Mouse (Mus musculus): ENCODE measurements around the gene Hsf4. TPM values are rescaled to one million over a fixed set of nuclear protein-coding genes. Genes with fewer than 3 reads are reported as not detected.

Gene Hsf4
- polyA plus RNA-seq, 1 experiment from 2014 or later, result 0.14 TPM

DNA sequence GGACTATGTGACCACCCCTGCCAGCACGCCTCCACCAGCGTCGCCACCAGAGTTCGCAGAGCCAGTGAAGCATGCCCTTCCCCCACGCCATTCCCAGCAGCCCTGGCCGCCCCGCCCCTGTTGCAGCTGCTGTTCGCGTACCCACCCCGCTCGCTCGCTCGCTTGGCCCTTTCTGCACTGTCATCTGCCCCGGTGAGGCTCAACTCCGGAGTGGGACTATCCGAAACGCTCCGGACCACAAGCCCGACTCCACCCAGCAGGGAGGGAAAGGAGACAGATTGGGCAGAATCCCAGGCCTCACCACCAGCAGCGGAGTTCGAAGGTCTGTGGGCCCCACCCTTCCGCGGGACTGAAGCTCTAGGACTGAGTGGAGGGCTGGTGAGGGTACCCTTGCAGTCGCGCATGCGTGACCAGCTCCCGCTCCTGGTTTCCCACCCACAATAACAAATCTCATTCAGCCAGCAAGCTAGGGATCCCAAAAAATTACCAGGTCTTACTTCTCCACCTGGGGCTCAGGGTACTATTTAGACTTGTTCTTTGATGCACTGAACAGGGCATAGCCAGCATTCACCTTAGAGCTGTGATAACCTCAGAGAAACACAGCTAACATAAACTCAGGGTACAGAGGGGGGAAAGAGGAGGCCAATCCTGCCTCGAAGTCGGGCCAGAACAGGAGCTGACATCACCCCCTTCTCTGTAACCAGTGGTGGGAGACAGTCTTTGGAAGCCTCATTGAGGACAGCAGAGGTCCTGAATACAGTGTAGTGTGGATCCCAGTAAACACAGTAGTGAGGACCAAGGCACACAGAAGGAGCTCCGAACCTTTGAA is 6.9 kb downstream of the Hsf4 start:
- ATAC-seq (peak; percentile 69), DNase-seq (ENCODE audit: low spot score) (peak; percentile 66)
- Histone ChIP-seq H3K4me2 (ENCODE audit: low read length) (peak overlapping the region; percentile 86), H3K36me3 (ENCODE audit: control insufficient read depth, insufficient read depth, low read length) (peaks cover 14% of the 10 kb centered on the region), H3K9ac (ENCODE audit: low read length) (peak overlapping the region; percentile 56), H3K27ac (ENCODE audit: low read depth, low read length) (no peak overlapping the region), H3K9me3 (replicated peaks; ENCODE audit: control insufficient read depth, low read length) (no peaks in the 10 kb centered on the region), H3K4me3 (ENCODE audit: low read depth, low read length) (peak overlapping the region; percentile 38), H3K27me3 (replicated peaks; ENCODE audit: control insufficient read depth, insufficient read depth, low read length) (peaks cover 77% of the 10 kb centered on the region), H3K4me1 (ENCODE audit: control insufficient read depth, insufficient read depth, low read length) (peaks cover 12% of the 10 kb centered on the region)
- WGBS, result 3% methylated on average over 30 of the region's 30 CpGs

GRCm38 (mm10) chr8:105278911-105279334 is 9.3 kb downstream of the Hsf4 start:
- WGBS, result under 1% methylated on average over 28 of the region's 28 CpGs
- Histone ChIP-seq H3K4me1 (ENCODE audit: control insufficient read depth, insufficient read depth, low read length) (peaks cover 12% of the 10 kb centered on the region), H3K36me3 (ENCODE audit: control insufficient read depth, insufficient read depth, low read length) (peaks cover 33% of the 10 kb centered on the region), H3K27me3 (replicated peaks; ENCODE audit: control insufficient read depth, insufficient read depth, low read length) (peaks cover 56% of the 10 kb centered on the region), H3K4me2 (ENCODE audit: low read length) (peak overlapping the region; percentile 52), H3K9me3 (replicated peaks; ENCODE audit: control insufficient read depth, low read length) (no peaks in the 10 kb centered on the region), H3K9ac (ENCODE audit: low read length) (peak overlapping the region; percentile 41), H3K4me3 (ENCODE audit: low read depth, low read length) (peak overlapping the region; percentile 21), H3K27ac (ENCODE audit: low read depth, low read length) (no peak overlapping the region)
- peak; percentile 83 for DNase-seq (ENCODE audit: low spot score)
- ATAC-seq, result peak; percentile 78

DNA sequence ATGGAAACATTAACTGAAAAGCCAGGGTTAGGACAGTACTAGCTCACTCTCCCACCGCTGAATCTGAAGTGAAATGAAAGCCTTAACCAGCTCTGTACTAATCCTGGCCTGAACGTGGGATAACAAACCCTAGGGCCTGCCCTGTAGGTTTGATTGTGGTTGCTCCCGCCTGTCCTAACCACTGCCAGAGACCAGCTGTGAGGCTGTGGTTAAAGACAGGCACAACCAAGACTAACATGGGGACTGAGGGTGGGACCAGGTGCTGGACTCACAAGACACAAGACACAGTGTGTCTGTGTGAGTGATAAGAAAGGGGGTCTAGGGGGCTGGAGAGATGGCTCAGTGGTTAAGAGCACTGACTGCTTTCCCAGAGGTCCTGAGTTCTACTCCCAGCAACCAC is 11.0 kb downstream of the Hsf4 start:
- H3K9me3 ChIP-seq (replicated peaks; ENCODE audit: control insufficient read depth, low read length), result no peaks in the 10 kb centered on the region
- H3K4me2 ChIP-seq (ENCODE audit: low read length), result no peak overlapping the region
- peaks cover 39% of the 10 kb centered on the region for H3K27me3 ChIP-seq (replicated peaks; ENCODE audit: control insufficient read depth, insufficient read depth, low read length)
- peaks cover 12% of the 10 kb centered on the region for H3K4me1 ChIP-seq (ENCODE audit: control insufficient read depth, insufficient read depth, low read length)
- peaks cover 42% of the 10 kb centered on the region for H3K36me3 ChIP-seq (ENCODE audit: control insufficient read depth, insufficient read depth, low read length)
- WGBS, result 74% methylated on average over 3 of the region's 3 CpGs
- no peak overlapping the region for H3K9ac ChIP-seq (ENCODE audit: low read length)
- no peak for ATAC-seq
- H3K27ac ChIP-seq (ENCODE audit: low read depth, low read length), result no peak overlapping the region
- no peak for DNase-seq (ENCODE audit: low spot score)
- H3K4me3 ChIP-seq (ENCODE audit: low read depth, low read length), result no peak overlapping the region

GRCm38 (mm10) chr8:105281821-105282220 is 12.2 kb downstream of the Hsf4 start:
- ATAC-seq (no peak), DNase-seq (ENCODE audit: low spot score) (no peak)
- Histone ChIP-seq H3K9me3 (replicated peaks; ENCODE audit: control insufficient read depth, low read length) (no peaks in the 10 kb centered on the region), H3K27ac (ENCODE audit: low read depth, low read length) (no peak overlapping the region), H3K4me3 (ENCODE audit: low read depth, low read length) (no peak overlapping the region), H3K27me3 (replicated peaks; ENCODE audit: control insufficient read depth, insufficient read depth, low read length) (peaks cover 29% of the 10 kb centered on the region), H3K36me3 (ENCODE audit: control insufficient read depth, insufficient read depth, low read length) (peaks cover 42% of the 10 kb centered on the region), H3K4me1 (ENCODE audit: control insufficient read depth, insufficient read depth, low read length) (peaks cover 12% of the 10 kb centered on the region), H3K4me2 (ENCODE audit: low read length) (no peak overlapping the region), H3K9ac (ENCODE audit: low read length) (no peak overlapping the region)
- whole genome bisulfite sequencing, result 90% methylated on average over 12 of the region's 12 CpGs

- Histone ChIP-seq H3K4me3 (ENCODE audit: low read depth, low read length) (no peak overlapping the region), H3K36me3 (ENCODE audit: control insufficient read depth, insufficient read depth, low read length) (peaks cover 42% of the 10 kb centered on the region), H3K27ac (ENCODE audit: low read depth, low read length) (no peak overlapping the region), H3K4me1 (ENCODE audit: control insufficient read depth, insufficient read depth, low read length) (peaks cover 14% of the 10 kb centered on the region), H3K9me3 (replicated peaks; ENCODE audit: control insufficient read depth, low read length) (no peaks in the 10 kb centered on the region), H3K27me3 (replicated peaks; ENCODE audit: control insufficient read depth, insufficient read depth, low read length) (peaks cover 25% of the 10 kb centered on the region), H3K4me2 (ENCODE audit: low read length) (no peak overlapping the region), H3K9ac (ENCODE audit: low read length) (no peak overlapping the region)
- WGBS, result 88% methylated on average over 4 of the region's 4 CpGs
- no peak for ATAC-seq
- no peak for DNase-seq (ENCODE audit: low spot score)
These were observed 12.6 kb downstream of the Hsf4 start for GRCm38 (mm10) chr8:105282239-105282638.

DNA sequence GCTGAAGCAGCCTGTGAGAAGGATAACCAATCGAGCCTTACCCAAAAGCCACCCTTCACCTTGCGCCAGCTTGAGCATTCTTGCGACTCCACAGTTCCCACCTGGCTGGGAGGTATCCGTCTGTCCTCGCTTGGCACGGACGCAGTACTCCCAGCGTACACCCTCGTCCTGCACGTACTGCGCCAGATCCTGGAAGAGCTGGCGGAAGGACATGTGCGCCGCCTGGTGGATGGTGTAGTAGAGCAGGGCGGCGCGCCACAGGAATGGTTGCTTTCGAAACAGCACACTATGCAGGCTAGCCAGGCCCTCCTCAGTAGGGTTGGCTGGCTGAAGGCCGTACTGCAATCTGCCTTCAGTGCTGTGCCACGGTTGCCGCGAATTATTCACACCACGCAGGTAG is 13.5 kb downstream of the Hsf4 start:
- H3K4me3 ChIP-seq (ENCODE audit: low read depth, low read length), result no peak overlapping the region
- ATAC-seq, result peak; percentile 38; the same call in 1 of the 2 replicates
- peaks cover 19% of the 10 kb centered on the region for H3K4me1 ChIP-seq (ENCODE audit: control insufficient read depth, insufficient read depth, low read length)
- H3K27ac ChIP-seq (ENCODE audit: low read depth, low read length), result no peak overlapping the region
- peaks cover 42% of the 10 kb centered on the region for H3K36me3 ChIP-seq (ENCODE audit: control insufficient read depth, insufficient read depth, low read length)
- H3K9me3 ChIP-seq (replicated peaks; ENCODE audit: control insufficient read depth, low read length), result no peaks in the 10 kb centered on the region
- no peak overlapping the region for H3K4me2 ChIP-seq (ENCODE audit: low read length)
- peak; percentile 44 for DNase-seq (ENCODE audit: low spot score)
- WGBS, result 28% methylated on average over 23 of the region's 23 CpGs
- H3K27me3 ChIP-seq (replicated peaks; ENCODE audit: control insufficient read depth, insufficient read depth, low read length), result peaks cover 16% of the 10 kb centered on the region
- no peak overlapping the region for H3K9ac ChIP-seq (ENCODE audit: low read length)

- no peak overlapping the region for H3K9ac ChIP-seq (ENCODE audit: low read length)
- 50% methylated on average over 12 of the region's 12 CpGs for WGBS
- H3K4me2 ChIP-seq (ENCODE audit: low read length), result no peak overlapping the region
- peaks cover 33% of the 10 kb centered on the region for H3K36me3 ChIP-seq (ENCODE audit: control insufficient read depth, insufficient read depth, low read length)
- H3K27me3 ChIP-seq (replicated peaks; ENCODE audit: control insufficient read depth, insufficient read depth, low read length), result peaks cover 2% of the 10 kb centered on the region
- DNase-seq (ENCODE audit: low spot score), result no peak
- H3K27ac ChIP-seq (ENCODE audit: low read depth, low read length), result no peak overlapping the region
- peaks cover 22% of the 10 kb centered on the region for H3K4me1 ChIP-seq (ENCODE audit: control insufficient read depth, insufficient read depth, low read length)
- H3K4me3 ChIP-seq (ENCODE audit: low read depth, low read length), result no peak overlapping the region
- no peaks in the 10 kb centered on the region for H3K9me3 ChIP-seq (replicated peaks; ENCODE audit: control insufficient read depth, low read length)
- no peak for ATAC-seq
These were observed 15.9 kb downstream of the Hsf4 start for GRCm38 (mm10) chr8:105285514-105285913.

- ATAC-seq (no peak), DNase-seq (ENCODE audit: low spot score) (no peak)
- Histone ChIP-seq H3K27ac (ENCODE audit: low read depth, low read length) (no peak overlapping the region), H3K27me3 (replicated peaks; ENCODE audit: control insufficient read depth, insufficient read depth, low read length) (peaks cover 5% of the 10 kb centered on the region), H3K36me3 (ENCODE audit: control insufficient read depth, insufficient read depth, low read length) (peaks cover 24% of the 10 kb centered on the region), H3K9me3 (replicated peaks; ENCODE audit: control insufficient read depth, low read length) (no peaks in the 10 kb centered on the region), H3K4me2 (ENCODE audit: low read length) (peak overlapping the region; percentile 18; the same call in 1 of the 2 replicates), H3K4me1 (ENCODE audit: control insufficient read depth, insufficient read depth, low read length) (peaks cover 22% of the 10 kb centered on the region), H3K4me3 (ENCODE audit: low read depth, low read length) (no peak overlapping the region), H3K9ac (ENCODE audit: low read length) (no peak overlapping the region)
- 86% methylated on average over 4 of the region's 4 CpGs for WGBS
These were observed 17.3 kb downstream of the Hsf4 start for GRCm38 (mm10) chr8:105286907-105287306.

- peaks cover 22% of the 10 kb centered on the region for H3K4me1 ChIP-seq (ENCODE audit: control insufficient read depth, insufficient read depth, low read length)
- H3K27ac ChIP-seq (ENCODE audit: low read depth, low read length), result no peak overlapping the region
- peaks cover 11% of the 10 kb centered on the region for H3K36me3 ChIP-seq (ENCODE audit: control insufficient read depth, insufficient read depth, low read length)
- no peaks in the 10 kb centered on the region for H3K9me3 ChIP-seq (replicated peaks; ENCODE audit: control insufficient read depth, low read length)
- DNase-seq (ENCODE audit: low spot score) (no peak), ATAC-seq (no peak)
- peaks cover 5% of the 10 kb centered on the region for H3K27me3 ChIP-seq (replicated peaks; ENCODE audit: control insufficient read depth, insufficient read depth, low read length)
- H3K4me2 ChIP-seq (ENCODE audit: low read length), result peak overlapping the region; percentile 67
- H3K4me3 ChIP-seq (ENCODE audit: low read depth, low read length), result peak overlapping the region; percentile 50
- H3K9ac ChIP-seq (ENCODE audit: low read length), result peak overlapping the region; percentile 69; the same call in 1 of the 2 replicates
- WGBS, result 88% methylated on average over 5 of the region's 5 CpGs
These were observed 18.6 kb downstream of the Hsf4 start for GRCm38 (mm10) chr8:105288231-105288630.
